Mouse (Mus musculus): ENCODE data around the gene Bach2. TPM values are rescaled to one million over a fixed set of nuclear protein-coding genes. Genes with fewer than 3 reads are reported as not detected.

The Bach2 gene
- polyA plus RNA-seq, 2 experiments, result 0.45 to 0.67 TPM

GRCm38 (mm10) chr4:32422427-32422826 is 183.8 kb downstream of the Bach2 start:
- DNase-seq (ENCODE audit: low read depth in 3 of 3, low spot score in 3 of 3), result no peak
- H3K4me3 ChIP-seq (ENCODE audit: insufficient read depth in 1 of 2, low read depth in 2 of 2, low read length in 2 of 2), result no peak overlapping the region
- H3K9ac ChIP-seq (replicated peaks), result no peak overlapping the region
- no peak for TF ChIP-seq EP300 (IDR thresholded peaks at IDR 0.05; ENCODE audit: low read depth)
- no peak for TF ChIP-seq CTCF (IDR thresholded peaks at IDR 0.05; ENCODE audit: low read depth)
- no peaks in the 10 kb centered on the region for H3K9me3 ChIP-seq (ENCODE audit: control insufficient read depth, low read length)
- no peaks in the 10 kb centered on the region for H3K36me3 ChIP-seq (replicated peaks; ENCODE audit: control insufficient read depth, insufficient read depth, low read depth)
- no peak overlapping the region for H3K4me2 ChIP-seq (ENCODE audit: low read depth)
- no peak for ATAC-seq (ENCODE audit: insufficient read depth)
- H3K27me3 ChIP-seq (ENCODE audit: control insufficient read depth, insufficient read depth, low read length), result no peaks in the 10 kb centered on the region
- WGBS (ENCODE audit: insufficient replicate concordance), result 60% methylated on average over 4 of the region's 4 CpGs
- no peak overlapping the region for H3K27ac ChIP-seq
- no peaks in the 10 kb centered on the region for H3K4me1 ChIP-seq (replicated peaks; ENCODE audit: control insufficient read depth in 2 of 2, insufficient read depth in 2 of 2, low read length in 1 of 2)

GRCm38 (mm10) chr4:32423667-32424066 is 185.1 kb downstream of the Bach2 start:
- no peaks in the 10 kb centered on the region for H3K4me1 ChIP-seq (replicated peaks; ENCODE audit: control insufficient read depth in 2 of 2, insufficient read depth in 2 of 2, low read length in 1 of 2)
- no peaks in the 10 kb centered on the region for H3K27me3 ChIP-seq (ENCODE audit: control insufficient read depth, insufficient read depth, low read length)
- no peak overlapping the region for H3K9ac ChIP-seq (replicated peaks)
- TF ChIP-seq EP300 (IDR thresholded peaks at IDR 0.05; ENCODE audit: low read depth) (no peak), CTCF (IDR thresholded peaks at IDR 0.05; ENCODE audit: low read depth) (no peak)
- WGBS (ENCODE audit: insufficient replicate concordance), result 61% methylated on average over 5 of the region's 5 CpGs
- H3K4me3 ChIP-seq (ENCODE audit: insufficient read depth in 1 of 2, low read depth in 2 of 2, low read length in 2 of 2), result no peak overlapping the region
- H3K9me3 ChIP-seq (ENCODE audit: control insufficient read depth, low read length), result no peaks in the 10 kb centered on the region
- no peak overlapping the region for H3K27ac ChIP-seq
- DNase-seq (ENCODE audit: low read depth in 3 of 3, low spot score in 3 of 3) (no peak), ATAC-seq (ENCODE audit: insufficient read depth) (no peak)
- H3K4me2 ChIP-seq (ENCODE audit: low read depth), result no peak overlapping the region
- H3K36me3 ChIP-seq (replicated peaks; ENCODE audit: control insufficient read depth, insufficient read depth, low read depth), result no peaks in the 10 kb centered on the region

- H3K27me3 ChIP-seq (ENCODE audit: control insufficient read depth, insufficient read depth, low read length), result no peaks in the 10 kb centered on the region
- TF ChIP-seq EP300 (IDR thresholded peaks at IDR 0.05; ENCODE audit: low read depth), result no peak
- TF ChIP-seq CTCF (IDR thresholded peaks at IDR 0.05; ENCODE audit: low read depth), result no peak
- no peak overlapping the region for H3K27ac ChIP-seq
- H3K36me3 ChIP-seq (replicated peaks; ENCODE audit: control insufficient read depth, insufficient read depth, low read depth), result no peaks in the 10 kb centered on the region
- ATAC-seq (ENCODE audit: insufficient read depth) (no peak), DNase-seq (ENCODE audit: low read depth in 3 of 3, low spot score in 3 of 3) (no peak)
- H3K9ac ChIP-seq (replicated peaks), result no peak overlapping the region
- WGBS (ENCODE audit: insufficient replicate concordance), result 64% methylated on average over 7 of the region's 7 CpGs
- H3K4me3 ChIP-seq (ENCODE audit: insufficient read depth in 1 of 2, low read depth in 2 of 2, low read length in 2 of 2), result no peak overlapping the region
- no peaks in the 10 kb centered on the region for H3K9me3 ChIP-seq (ENCODE audit: control insufficient read depth, low read length)
- H3K4me2 ChIP-seq (ENCODE audit: low read depth), result no peak overlapping the region
- H3K4me1 ChIP-seq (replicated peaks; ENCODE audit: control insufficient read depth in 2 of 2, insufficient read depth in 2 of 2, low read length in 1 of 2), result no peaks in the 10 kb centered on the region
Observed at GRCm38 (mm10) chr4:32424434-32424833, 185.8 kb downstream of the Bach2 start.

GRCm38 (mm10) chr4:32425060-32425459 is 186.5 kb downstream of the Bach2 start:
- TF ChIP-seq EP300 (IDR thresholded peaks at IDR 0.05; ENCODE audit: low read depth), result no peak
- no peak for TF ChIP-seq CTCF (IDR thresholded peaks at IDR 0.05; ENCODE audit: low read depth)
- no peak overlapping the region for H3K4me3 ChIP-seq (ENCODE audit: insufficient read depth in 1 of 2, low read depth in 2 of 2, low read length in 2 of 2)
- DNase-seq (ENCODE audit: low read depth in 3 of 3, low spot score in 3 of 3), result no peak
- H3K9me3 ChIP-seq (ENCODE audit: control insufficient read depth, low read length), result no peaks in the 10 kb centered on the region
- H3K4me2 ChIP-seq (ENCODE audit: low read depth), result no peak overlapping the region
- WGBS (ENCODE audit: insufficient replicate concordance), result 58% methylated on average over 7 of the region's 7 CpGs
- no peaks in the 10 kb centered on the region for H3K36me3 ChIP-seq (replicated peaks; ENCODE audit: control insufficient read depth, insufficient read depth, low read depth)
- H3K27ac ChIP-seq, result no peak overlapping the region
- H3K9ac ChIP-seq (replicated peaks), result no peak overlapping the region
- ATAC-seq (ENCODE audit: insufficient read depth), result no peak
- H3K4me1 ChIP-seq (replicated peaks; ENCODE audit: control insufficient read depth in 2 of 2, insufficient read depth in 2 of 2, low read length in 1 of 2), result no peaks in the 10 kb centered on the region
- no peaks in the 10 kb centered on the region for H3K27me3 ChIP-seq (ENCODE audit: control insufficient read depth, insufficient read depth, low read length)

- H3K9me3 ChIP-seq (ENCODE audit: control insufficient read depth, low read length), result no peaks in the 10 kb centered on the region
- H3K27ac ChIP-seq, result no peak overlapping the region
- no peak for DNase-seq (ENCODE audit: low read depth in 3 of 3, low spot score in 3 of 3)
- H3K4me2 ChIP-seq (ENCODE audit: low read depth), result no peak overlapping the region
- no peak overlapping the region for H3K4me3 ChIP-seq (ENCODE audit: insufficient read depth in 1 of 2, low read depth in 2 of 2, low read length in 2 of 2)
- no peak overlapping the region for H3K9ac ChIP-seq (replicated peaks)
- no peaks in the 10 kb centered on the region for H3K27me3 ChIP-seq (ENCODE audit: control insufficient read depth, insufficient read depth, low read length)
- H3K36me3 ChIP-seq (replicated peaks; ENCODE audit: control insufficient read depth, insufficient read depth, low read depth), result no peaks in the 10 kb centered on the region
- no peak for TF ChIP-seq CTCF (IDR thresholded peaks at IDR 0.05; ENCODE audit: low read depth)
- no peak for TF ChIP-seq EP300 (IDR thresholded peaks at IDR 0.05; ENCODE audit: low read depth)
- 78% methylated on average over 3 of the region's 3 CpGs for whole genome bisulfite sequencing (ENCODE audit: insufficient replicate concordance)
- no peak for ATAC-seq (ENCODE audit: insufficient read depth)
- no peaks in the 10 kb centered on the region for H3K4me1 ChIP-seq (replicated peaks; ENCODE audit: control insufficient read depth in 2 of 2, insufficient read depth in 2 of 2, low read length in 1 of 2)
Observed at GRCm38 (mm10) chr4:32425641-32426040, 187.0 kb downstream of the Bach2 start.
